Mouse (Mus musculus) hindbrain, embryonic 14.5 days (tissue): ENCODE data around the gene Lzts2. TPM values are rescaled to one million over a fixed set of nuclear protein-coding genes. Genes with fewer than 3 reads are reported as not detected.
A peak's percentile ranks its signal among the peaks of the same experiment; 100 is the strongest.

Experiments used
- ATAC-seq: fragments of 200-750 bp; cut with Nextera tagmentation; 2 replicates; pipeline ENCODE4 v1.8.0; 2017; ENCODE audit warnings: moderate number of reproducible peaks, mild to moderate bottlenecking, moderate TSS enrichment, moderate library complexity; ENCODE audit not compliant: low FRiP score
- DNase-seq: peaks from one replicate; pipeline ENCODE4 v3.0.0-alpha.2; 2015; ENCODE audit warnings: low spot score
- H3K27ac ChIP-seq: fragments of 300-500 bp; sonication (generic); 2 replicates; pipeline ENCODE4 v1.5.1; 2014; ENCODE audit warnings: mild to moderate bottlenecking, moderate library complexity
- H3K27me3 ChIP-seq: fragments of 300-500 bp; sonication (generic); 2 replicates; pipeline ENCODE4 v1.6.1; 2014; ENCODE audit warnings: mild to moderate bottlenecking, low read length, mixed read lengths; ENCODE audit not compliant: control insufficient read depth, insufficient read depth
- H3K36me3 ChIP-seq: fragments of 300-500 bp; sonication (generic); replicated peaks from 2 replicates; pipeline ENCODE4 v1.6.1; 2014; ENCODE audit not compliant: control insufficient read depth, insufficient read depth
- H3K4me1 ChIP-seq: fragments of 300-500 bp; sonication (generic); replicated peaks from 2 replicates; pipeline ENCODE4 v1.6.1; 2014; ENCODE audit warnings: antibody characterized with exemption, low read length, mixed read lengths; ENCODE audit not compliant: control insufficient read depth, insufficient read depth
- H3K4me2 ChIP-seq: fragments of 300-500 bp; sonication (generic); replicated peaks from 2 replicates; pipeline ENCODE4 v1.6.1; 2014; ENCODE audit warnings: mild to moderate bottlenecking, moderate library complexity
- H3K4me3 ChIP-seq: fragments of 300-500 bp; sonication (generic); replicated peaks from 2 replicates; pipeline ENCODE4 v1.5.1; 2014; ENCODE audit warnings: mild to moderate bottlenecking, low read length
- H3K9ac ChIP-seq: fragments of 300-500 bp; sonication (generic); 2 replicates; pipeline ENCODE4 v1.6.1; 2014
- H3K9me3 ChIP-seq: fragments of 300-500 bp; sonication (generic); 2 replicates; pipeline ENCODE4 v1.6.1; 2016; ENCODE audit warnings: low read length; ENCODE audit not compliant: control insufficient read depth
- WGBS: fragments of 180-500 bp; shearing (Covaris S2); extraction: QIAGEN DNeasy Blood & Tissue Kit; methylation state at CpG from one replicate; pipeline ENCODE4 v1.1.7; 2014; 5-methylcytosine and 5-hydroxymethylcytosine counted together
- polyA plus RNA-seq: library from polyadenylated mRNA; unstranded; fragments of >200 nt; fragmentation: Nextera tagmentation; extraction: Ambion mirVana; gene quantifications from 2 replicates; pipeline ENCODE4 v1.2.1, GENCODE M21; 2014

Gene Lzts2
- polyA plus RNA-seq, 1 experiment from 2014 or later = 18.8 TPM

GRCm38 (mm10) chr19:45010646-45011045 lies 3.6 kb upstream of the Lzts2 start:
- peaks cover 20% of the 10 kb centered on the region for H3K4me1 ChIP-seq
- WGBS = 95% methylated on average over 4 of the region's 4 CpGs
- H3K36me3 ChIP-seq = peaks cover 26% of the 10 kb centered on the region
- H3K9ac ChIP-seq = no peak overlapping the region
- no peak overlapping the region for H3K27ac ChIP-seq
- H3K4me3 ChIP-seq = no peak overlapping the region
- ATAC-seq (no peak), DNase-seq (no peak)
- H3K27me3 ChIP-seq = no peaks in the 10 kb centered on the region
- no peaks in the 10 kb centered on the region for H3K9me3 ChIP-seq
- no peak overlapping the region for H3K4me2 ChIP-seq

- Histone ChIP-seq H3K9me3 (no peaks in the 10 kb centered on the region), H3K4me3 (no peak overlapping the region), H3K27me3 (no peaks in the 10 kb centered on the region), H3K4me1 (peaks cover 28% of the 10 kb centered on the region), H3K4me2 (no peak overlapping the region), H3K36me3 (peaks cover 26% of the 10 kb centered on the region), H3K27ac (peak overlapping the region; percentile 80), H3K9ac (peak overlapping the region; percentile 21)
- DNase-seq (no peak), ATAC-seq (no peak)
- WGBS = 86% methylated on average over 8 of the region's 8 CpGs
Measured at GRCm38 (mm10) chr19:45012219-45012618, 2.0 kb upstream of the Lzts2 start.

GRCm38 (mm10) chr19:45012636-45013035 lies 1.6 kb upstream of the Lzts2 start:
- Histone ChIP-seq H3K27ac (peak overlapping the region; percentile 80), H3K9me3 (no peaks in the 10 kb centered on the region), H3K27me3 (no peaks in the 10 kb centered on the region), H3K4me1 (peaks cover 24% of the 10 kb centered on the region), H3K4me3 (no peak overlapping the region), H3K36me3 (peaks cover 26% of the 10 kb centered on the region), H3K4me2 (no peak overlapping the region), H3K9ac (peak overlapping the region; percentile 21)
- 29% methylated on average over 6 of the region's 6 CpGs for WGBS
- peak; percentile 72 for DNase-seq
- ATAC-seq = no peak

- ATAC-seq = no peak
- Histone ChIP-seq H3K9ac (no peak overlapping the region), H3K4me2 (no peak overlapping the region), H3K27me3 (no peaks in the 10 kb centered on the region), H3K4me3 (no peak overlapping the region), H3K27ac (no peak overlapping the region), H3K4me1 (peaks cover 24% of the 10 kb centered on the region), H3K36me3 (peaks cover 26% of the 10 kb centered on the region), H3K9me3 (no peaks in the 10 kb centered on the region)
- no peak for DNase-seq
- 75% methylated on average over 6 of the region's 6 CpGs for WGBS
Measured at GRCm38 (mm10) chr19:45013581-45014225, 511 bp upstream of the Lzts2 start.

GRCm38 (mm10) chr19:45014981-45015402 lies 778 bp downstream of the Lzts2 start:
- Histone ChIP-seq H3K4me3 (peak overlapping the region; percentile 29), H3K27me3 (no peaks in the 10 kb centered on the region), H3K9ac (peak overlapping the region; percentile 48; the same call in 1 of the 2 replicates), H3K27ac (no peak overlapping the region), H3K9me3 (no peaks in the 10 kb centered on the region), H3K4me1 (peaks cover 28% of the 10 kb centered on the region), H3K36me3 (peaks cover 19% of the 10 kb centered on the region), H3K4me2 (peak overlapping the region; percentile 74)
- no peak for DNase-seq
- no peak for ATAC-seq
- under 1% methylated on average over 24 of the region's 25 CpGs for WGBS

GRCm38 (mm10) chr19:45015518-45016281 lies 1.5 kb downstream of the Lzts2 start:
- WGBS = under 1% methylated on average over 34 of the region's 34 CpGs
- Histone ChIP-seq H3K27me3 (no peaks in the 10 kb centered on the region), H3K4me2 (peak overlapping the region; percentile 74), H3K4me1 (peaks cover 34% of the 10 kb centered on the region), H3K36me3 (peaks cover 12% of the 10 kb centered on the region; the same call in 1 of the 2 replicates), H3K9me3 (no peaks in the 10 kb centered on the region), H3K9ac (peak overlapping the region; percentile 48), H3K4me3 (peak overlapping the region; percentile 29), H3K27ac (peak overlapping the region; percentile 95)
- ATAC-seq (peak; percentile 10; the same call in 1 of the 2 replicates), DNase-seq (no peak)

GRCm38 (mm10) chr19:45016341-45017215 lies 2.4 kb downstream of the Lzts2 start:
- under 1% methylated on average over 16 of the region's 18 CpGs for WGBS
- H3K9ac ChIP-seq = peak overlapping the region; percentile 66
- H3K36me3 ChIP-seq = peaks cover 4% of the 10 kb centered on the region; the same call in 1 of the 2 replicates
- peak; percentile 61 for DNase-seq
- H3K9me3 ChIP-seq = no peaks in the 10 kb centered on the region
- peak; percentile 14; the same call in 1 of the 2 replicates for ATAC-seq
- peaks cover 42% of the 10 kb centered on the region for H3K4me1 ChIP-seq
- H3K4me2 ChIP-seq = peak overlapping the region; percentile 74
- peak overlapping the region; percentile 52 for H3K4me3 ChIP-seq
- H3K27me3 ChIP-seq = no peaks in the 10 kb centered on the region
- peak overlapping the region; percentile 95 for H3K27ac ChIP-seq

GRCm38 (mm10) chr19:45017216-45017771 lies 3.1 kb downstream of the Lzts2 start:
- WGBS = 1% methylated on average over 23 of the region's 27 CpGs
- Histone ChIP-seq H3K36me3 (no peaks in the 10 kb centered on the region; the same call in 1 of the 2 replicates), H3K9ac (peak overlapping the region; percentile 66), H3K4me1 (peaks cover 42% of the 10 kb centered on the region), H3K4me3 (peak overlapping the region; percentile 52), H3K27ac (peak overlapping the region; percentile 95), H3K4me2 (peak overlapping the region; percentile 74), H3K27me3 (no peaks in the 10 kb centered on the region), H3K9me3 (no peaks in the 10 kb centered on the region)
- DNase-seq (peak; percentile 82), ATAC-seq (peak; percentile 64)
